Mouse (Mus musculus) liver, embryonic 14.5 days (tissue): ENCODE results near the gene Patj.

Source experiments
- CTCF ChIP-seq: IDR thresholded peaks from 2 replicates; pipeline ENCODE4 v1.5.1; 2016; ENCODE audit warnings: antibody characterized with exemption, low read depth, control low read depth
- EP300 ChIP-seq: IDR thresholded peaks from 2 replicates; pipeline ENCODE4 v1.6.1; 2016; ENCODE audit warnings: antibody characterized with exemption, low read depth

GRCm38 (mm10) chr4:98727295-98727958, 331.8 kb downstream of the Patj start:
- TF ChIP-seq CTCF = no peak
- TF ChIP-seq EP300 = no peak
